ENCODE assay signal across 8 mouse cellular contexts in genomic region chr11:118104001-118104400, GRCm38 (mm10). TPM values are rescaled to one million over a fixed set of nuclear protein-coding genes. Genes with fewer than 3 reads are reported as not detected.
DNase-seq lines count a peak whose midpoint lies in the region; ATAC-seq and TF ChIP-seq lines count a peak whose summit lies in the region.

No protein-coding gene starts in this region.

- H3K4me3 ChIP-seq in CH12.LX (replicated peaks in 1 of 3; ENCODE audit: low read depth in 2 of 3, low read length in 2 of 3, poor library complexity in 1 of 3): no peak overlapping the region
- no peak overlapping the region for H3K4me3 ChIP-seq in bone marrow, adult 2 months (replicated peaks; ENCODE audit: control insufficient read depth, low read depth, low read length)
- no peak overlapping the region for H3K4me3 ChIP-seq in embryonic facial prominence, embryonic 14.5 days (ENCODE audit: low read depth, low read length)
- no peak overlapping the region for H3K4me3 ChIP-seq in heart, embryonic 10.5 days
- no peak overlapping the region for H3K4me3 ChIP-seq in liver, embryonic 12.5 days
- H3K4me3 ChIP-seq in olfactory bulb, adult 2 months (ENCODE audit: insufficient read depth, low read depth, low read length): no peak overlapping the region

- DNase-seq in CH12.LX (ENCODE audit: extremely low read depth): peak; percentile 94
- peak; percentile 86 for DNase-seq in embryonic facial prominence, embryonic 14.5 days (ENCODE audit: low spot score)
- DNase-seq in heart, embryonic 10.5 days (ENCODE audit: low spot score): peak; percentile 84
- peak; percentile 93 for DNase-seq in kidney, postnatal 10 days
- DNase-seq in testis, postnatal 14 days (ENCODE audit: low spot score): peak; percentile 52

- TF ChIP-seq EP300 in CH12.LX (IDR thresholded peaks at IDR 0.05; ENCODE audit: low read length): no peak

- dilution Hi-C loops in CH12.LX (cut with MboI; ENCODE audit: extremely low pct_ligation_motif_present, extremely low pct_unique_long_range_greater_than_20kb, low sequenced_read_pairs): no loop called here

- H3K4me1 ChIP-seq in CH12.LX (ENCODE audit: control insufficient read depth in 1 of 2, insufficient read depth in 2 of 2): peaks cover 5 to 22% of the 10 kb centered on the region in 2 experiments; a peak in 3 of 4 replicates
- H3K4me1 ChIP-seq in bone marrow, adult 2 months (ENCODE audit: control insufficient read depth, insufficient read depth, low read length): no peaks in the 10 kb centered on the region
- no peaks in the 10 kb centered on the region for H3K4me1 ChIP-seq in embryonic facial prominence, embryonic 14.5 days (ENCODE audit: control insufficient read depth, insufficient read depth, low read length)
- H3K4me1 ChIP-seq in heart, embryonic 10.5 days: peaks cover 38% of the 10 kb centered on the region
- H3K4me1 ChIP-seq in liver, embryonic 12.5 days: no peaks in the 10 kb centered on the region
- H3K4me1 ChIP-seq in olfactory bulb, adult 2 months (ENCODE audit: control insufficient read depth, insufficient read depth, low read length): peaks cover 3% of the 10 kb centered on the region; the same call in 1 of the 2 replicates

- TF ChIP-seq POLR2A in CH12.LX (IDR thresholded peaks at IDR 0.05; ENCODE audit: low read depth, low read length): no peak
- no peak for TF ChIP-seq POLR2A in bone marrow, adult 2 months (IDR thresholded peaks at IDR 0.05; ENCODE audit: borderline replicate concordance, control insufficient read depth, low read depth, low read length)
- TF ChIP-seq POLR2A in olfactory bulb, adult 2 months (IDR thresholded peaks at IDR 0.05; ENCODE audit: insufficient read depth, low read depth, low read length): no peak

- TF ChIP-seq CTCF in CH12.LX (conservative IDR thresholded peaks at IDR 0.05 in 1 of 2, IDR thresholded peaks at IDR 0.05 in 1 of 2; ENCODE audit: low read depth in 2 of 2, low read length in 2 of 2): peak; percentile 97 to 99
- TF ChIP-seq CTCF in bone marrow, adult 2 months (IDR thresholded peaks at IDR 0.05; ENCODE audit: control insufficient read depth, insufficient read depth, low read length): peak; percentile 100
- peak; percentile 85 for TF ChIP-seq CTCF in olfactory bulb, adult 2 months (IDR thresholded peaks at IDR 0.05; ENCODE audit: insufficient read depth, low read depth, low read length)

- ATAC-seq in embryonic facial prominence, embryonic 14.5 days (ENCODE audit: low read depth): peak; percentile 76; the same call in 1 of the 2 replicates
- ATAC-seq in liver, embryonic 12.5 days: 0 out of 2 replicates have a peak, but pooled peaks have one; percentile 44

- in situ Hi-C loops in CH12.LX (cut with MboI; ENCODE audit: low pct_ligation_motif_present, low pct_unique_long_range_greater_than_20kb, low sequenced_read_pairs): no loop called here

- TF ChIP-seq RAD21 in CH12.LX (IDR thresholded peaks at IDR 0.05; ENCODE audit: low read depth, low read length): peak; percentile 84

- H3K4me2 ChIP-seq in CH12.LX (ENCODE audit: insufficient read depth, low read depth, poor library complexity, severe bottlenecking): no peak overlapping the region
- no peak overlapping the region for H3K4me2 ChIP-seq in embryonic facial prominence, embryonic 14.5 days (ENCODE audit: low read depth, low read length)
- no peak overlapping the region for H3K4me2 ChIP-seq in liver, embryonic 12.5 days

- H3K79me2 ChIP-seq in CH12.LX (replicated peaks; ENCODE audit: control insufficient read depth, extremely low read depth, insufficient read depth, poor library complexity, severe bottlenecking): no peaks in the 10 kb centered on the region

- no peaks in the 10 kb centered on the region for H3K9me3 ChIP-seq in CH12.LX (replicated peaks; ENCODE audit: low read length)
- H3K9me3 ChIP-seq in embryonic facial prominence, embryonic 14.5 days (ENCODE audit: control insufficient read depth, low read length): no peaks in the 10 kb centered on the region
- H3K9me3 ChIP-seq in heart, embryonic 10.5 days: no peaks in the 10 kb centered on the region
- no peaks in the 10 kb centered on the region for H3K9me3 ChIP-seq in liver, embryonic 12.5 days (replicated peaks)

- H3K27me3 ChIP-seq in CH12.LX (replicated peaks): peaks cover 62% of the 10 kb centered on the region
- H3K27me3 ChIP-seq in embryonic facial prominence, embryonic 14.5 days (replicated peaks; ENCODE audit: control insufficient read depth, insufficient read depth, low read length): no peaks in the 10 kb centered on the region
- H3K27me3 ChIP-seq in heart, embryonic 10.5 days (ENCODE audit: insufficient read depth, poor library complexity, severe bottlenecking): peaks cover 17% of the 10 kb centered on the region
- 0 out of 2 replicates have a peak, but pooled peaks cover 3% of the 10 kb centered on the region for H3K27me3 ChIP-seq in liver, embryonic 12.5 days (replicated peaks)

- no peak overlapping the region for H3K9ac ChIP-seq in CH12.LX (ENCODE audit: insufficient read depth, low read depth)
- H3K9ac ChIP-seq in embryonic facial prominence, embryonic 14.5 days (ENCODE audit: low read depth, low read length): no peak overlapping the region
- no peak overlapping the region for H3K9ac ChIP-seq in liver, embryonic 12.5 days

- WGBS in bone marrow, adult 2 months: 1% methylated on average over 5 of the region's 5 CpGs
- WGBS in embryonic facial prominence, embryonic 14.5 days: 6% methylated on average over 5 of the region's 5 CpGs
- 11% methylated on average over 5 of the region's 5 CpGs for WGBS in heart, embryonic 10.5 days
- 4% methylated on average over 5 of the region's 5 CpGs for WGBS in liver, embryonic 12.5 days (ENCODE audit: insufficient replicate concordance)
- 8% methylated on average over 5 of the region's 5 CpGs for WGBS in olfactory bulb, adult 2 months

- no peak overlapping the region for H3K27ac ChIP-seq in CH12.LX (ENCODE audit: insufficient read depth, low read depth)
- H3K27ac ChIP-seq in bone marrow, adult 2 months (ENCODE audit: control insufficient read depth, insufficient read depth, low read depth, low read length, poor library complexity): no peak overlapping the region
- H3K27ac ChIP-seq in embryonic facial prominence, embryonic 14.5 days (replicated peaks; ENCODE audit: low read depth, low read length): no peak overlapping the region
- H3K27ac ChIP-seq in heart, embryonic 10.5 days: 0 out of 2 replicates have a peak overlapping the region, but pooled peaks have one; percentile 29
- no peak overlapping the region for H3K27ac ChIP-seq in liver, embryonic 12.5 days
- H3K27ac ChIP-seq in olfactory bulb, adult 2 months (ENCODE audit: insufficient read depth, low read depth, low read length): no peak overlapping the region

- H3K36me3 ChIP-seq in CH12.LX (replicated peaks in 1 of 2; ENCODE audit: control insufficient read depth in 1 of 2, insufficient read depth in 1 of 2, low read length in 1 of 2): no peaks in the 10 kb centered on the region
- H3K36me3 ChIP-seq in embryonic facial prominence, embryonic 14.5 days (ENCODE audit: control insufficient read depth, insufficient read depth, low read length): no peaks in the 10 kb centered on the region
- no peaks in the 10 kb centered on the region for H3K36me3 ChIP-seq in heart, embryonic 10.5 days
- no peaks in the 10 kb centered on the region for H3K36me3 ChIP-seq in liver, embryonic 12.5 days

TF ChIP-seq in CH12.LX, 34 proteins besides CTCF, POLR2A, EP300 and RAD21 (continues in another document):
- peak; percentile 96 for TF ChIP-seq MYC (IDR thresholded peaks at IDR 0.05; ENCODE audit: low read depth, low read length)
- no peak for TF ChIP-seq ZKSCAN1 (IDR thresholded peaks at IDR 0.05; ENCODE audit: borderline replicate concordance, low read depth, low read length)
- TF ChIP-seq PAX5 (IDR thresholded peaks at IDR 0.05; ENCODE audit: low read length): no peak
- no peak for TF ChIP-seq USF1 (IDR thresholded peaks at IDR 0.05; ENCODE audit: low read depth, low read length)
- no peak for TF ChIP-seq JUN (IDR thresholded peaks at IDR 0.05; ENCODE audit: insufficient read depth, low read depth, low read length)
- TF ChIP-seq TCF12 (IDR thresholded peaks at IDR 0.05; ENCODE audit: low read depth, low read length): peak; percentile 44; the same call in 1 of the 2 replicates
- peak; percentile 70; the same call in 1 of the 2 replicates for TF ChIP-seq MXI1 (IDR thresholded peaks at IDR 0.05; ENCODE audit: low read depth, low read length)
- peak; percentile 48; the same call in 1 of the 2 replicates for TF ChIP-seq ELF1 (IDR thresholded peaks at IDR 0.05; ENCODE audit: low read depth, low read length)
- peak; percentile 73; the same call in 1 of the 2 replicates for TF ChIP-seq IRF4 (IDR thresholded peaks at IDR 0.05; ENCODE audit: low read depth, low read length)
- peak; percentile 28; the same call in 1 of the 2 replicates for TF ChIP-seq JUND (conservative IDR thresholded peaks at IDR 0.05; ENCODE audit: low read depth, low read length)
- TF ChIP-seq TBP (conservative IDR thresholded peaks at IDR 0.05; ENCODE audit: low read depth, low read length): no peak
- no peak for TF ChIP-seq CHD2 (IDR thresholded peaks at IDR 0.05; ENCODE audit: low read length)
- no peak for TF ChIP-seq USF2 (conservative IDR thresholded peaks at IDR 0.05; ENCODE audit: low read depth, low read length)
- 0 out of 2 replicates have a peak, but pooled peaks have one; percentile 25 for TF ChIP-seq RCOR1 (conservative IDR thresholded peaks at IDR 0.05; ENCODE audit: low read depth, low read length)
- TF ChIP-seq HCFC1 (IDR thresholded peaks at IDR 0.05; ENCODE audit: low read depth, low read length): 0 out of 2 replicates have a peak, but pooled peaks have one; percentile 31
- peak; percentile 52 for TF ChIP-seq BHLHE40 (IDR thresholded peaks at IDR 0.05; ENCODE audit: low read depth, low read length)
- peak; percentile 77; the same call in 1 of the 2 replicates for TF ChIP-seq MEF2A (IDR thresholded peaks at IDR 0.05; ENCODE audit: borderline replicate concordance, low read depth, low read length)
- no peak for TF ChIP-seq MAFK (IDR thresholded peaks at IDR 0.05; ENCODE audit: insufficient replicate concordance, low read length)
- TF ChIP-seq NRF1 (IDR thresholded peaks at IDR 0.05; ENCODE audit: low read depth, low read length): no peak

RNA-seq across cellular contexts. Expression of gene Dnah17, which starts 26.4 kb away (rescaled TPM):
- total RNA-seq in CH12.LX (2012; rRNA removed) (0.08 TPM in 2 replicates), CH12.LX (2014; rRNA removed) (0.04 TPM in 1 of 2 replicates, not detected in the other)
- 0.23 and 0.34 TPM in 2 replicates for polyA plus RNA-seq in CH12.LX (2012; ENCODE audit: insufficient read length, low read depth)
- polyA plus RNA-seq in bone marrow, adult 2 months (2011; ENCODE audit: insufficient read depth, insufficient read length, low replicate concordance, missing spikeins): 0.56 and 1.6 TPM in 2 replicates
- 0.06 and 0.09 TPM in 2 replicates for polyA plus RNA-seq in embryonic facial prominence, embryonic 14.5 days (2014; fragmentation: Nextera tagmentation; extraction: Ambion mirVana)
- 0.12 and 0.14 TPM in 2 replicates for polyA plus RNA-seq in heart, embryonic 10.5 days (2016; fragmentation: Nextera tagmentation; extraction: Ambion mirVana)
- polyA plus RNA-seq in liver, embryonic 12.5 days (2016; fragmentation: Nextera tagmentation; extraction: Ambion mirVana): 0.06 and 0.10 TPM in 2 replicates
- polyA plus RNA-seq in olfactory bulb, adult 2 months (2012; ENCODE audit: insufficient read depth, insufficient read length, low replicate concordance, missing spikeins): not detected in 2 replicates
